20 mouse cellular contexts compared by ENCODE assay signal in the genomic region with DNA sequence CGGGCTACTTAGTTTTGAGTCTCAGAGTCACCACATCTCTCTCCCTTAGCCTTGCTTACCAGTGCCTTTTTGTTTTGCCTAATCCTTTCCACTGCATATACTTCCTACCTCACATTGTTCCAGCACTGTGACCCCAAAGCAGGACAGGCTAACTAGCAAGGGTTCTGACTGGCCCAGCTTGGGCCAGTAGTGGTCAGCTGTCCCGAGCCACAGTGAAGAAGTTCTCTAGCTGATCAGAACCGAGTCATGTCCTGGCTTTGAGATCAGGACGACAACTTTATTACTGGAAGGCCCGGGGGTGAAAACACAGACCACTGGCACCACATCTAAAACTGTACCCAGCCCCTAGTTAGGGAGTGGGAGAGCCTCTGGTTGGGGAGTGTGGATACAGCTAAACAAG. TPM values are rescaled to one million over a fixed set of nuclear protein-coding genes. Genes with fewer than 3 reads are reported as not detected.
DNase-seq lines count a peak whose midpoint lies in the region; ATAC-seq and TF ChIP-seq lines count a peak whose summit lies in the region.
"Had no signal": no experiment of that assay in that cellular context is flagged by ENCODE, and none has a peak within 500 bp of the region (broad histone marks: within the 10 kb centered on the region; RNA-seq: fewer than 3 reads in every experiment).

No protein-coding gene starts in this region.

- no peaks in the 10 kb centered on the region for H3K9me3 ChIP-seq in heart, embryonic 10.5 days
- H3K9me3 ChIP-seq in midbrain, embryonic 11.5 days (ENCODE audit: control insufficient read depth, low read length) = no peaks in the 10 kb centered on the region
- H3K9me3 ChIP-seq in midbrain, embryonic 13.5 days = no peaks in the 10 kb centered on the region
- no peaks in the 10 kb centered on the region for H3K9me3 ChIP-seq in intestine, postnatal 0 days (ENCODE audit: control insufficient read depth)
- no peaks in the 10 kb centered on the region for H3K9me3 ChIP-seq in forebrain, embryonic 10.5 days
- H3K9me3 ChIP-seq: forebrain, embryonic 15.5 days; hindbrain, embryonic 13.5 days; limb, embryonic 15.5 days; liver, embryonic 15.5 days; midbrain, embryonic 12.5 days; neural tube, embryonic 13.5 days had no signal

- H3K36me3 ChIP-seq in heart, embryonic 10.5 days = no peaks in the 10 kb centered on the region
- H3K36me3 ChIP-seq in midbrain, embryonic 11.5 days (ENCODE audit: control insufficient read depth, insufficient read depth, low read length) = no peaks in the 10 kb centered on the region
- no peaks in the 10 kb centered on the region for H3K36me3 ChIP-seq in midbrain, embryonic 13.5 days
- H3K36me3 ChIP-seq in intestine, postnatal 0 days (ENCODE audit: control insufficient read depth, insufficient read depth) = no peaks in the 10 kb centered on the region
- no peaks in the 10 kb centered on the region for H3K36me3 ChIP-seq in forebrain, embryonic 10.5 days (replicated peaks)
- H3K36me3 ChIP-seq: forebrain, embryonic 15.5 days; hindbrain, embryonic 13.5 days; limb, embryonic 15.5 days; liver, embryonic 15.5 days; midbrain, embryonic 12.5 days; neural tube, embryonic 13.5 days had no signal

- 81% methylated on average over 5 of the region's 5 CpGs for WGBS in heart, embryonic 10.5 days
- WGBS in midbrain, embryonic 11.5 days = 86% methylated on average over 5 of the region's 5 CpGs
- 86% methylated on average over 5 of the region's 5 CpGs for WGBS in midbrain, embryonic 13.5 days
- WGBS in intestine, postnatal 0 days = 89% methylated on average over 5 of the region's 5 CpGs
- WGBS in forebrain, embryonic 10.5 days = 92% methylated on average over 5 of the region's 5 CpGs

- no peak overlapping the region for H3K4me3 ChIP-seq in heart, embryonic 10.5 days
- no peak overlapping the region for H3K4me3 ChIP-seq in midbrain, embryonic 11.5 days (ENCODE audit: low read depth, low read length)
- H3K4me3 ChIP-seq in midbrain, embryonic 13.5 days (replicated peaks) = no peak overlapping the region
- H3K4me3 ChIP-seq in intestine, postnatal 0 days (ENCODE audit: low read depth, low read length) = no peak overlapping the region
- no peak overlapping the region for H3K4me3 ChIP-seq in forebrain, embryonic 10.5 days
- H3K4me3 ChIP-seq: forebrain, embryonic 15.5 days; hindbrain, embryonic 13.5 days; limb, embryonic 15.5 days; liver, embryonic 15.5 days; midbrain, embryonic 12.5 days; neural tube, embryonic 13.5 days had no signal

- intact Hi-C loops in heart, postnatal 25 days (cut with DNase I) = no loop called here

- H3K27ac ChIP-seq in heart, embryonic 10.5 days = peak overlapping the region; percentile 72
- H3K27ac ChIP-seq in midbrain, embryonic 11.5 days (ENCODE audit: low read depth, low read length) = no peak overlapping the region
- H3K27ac ChIP-seq in midbrain, embryonic 13.5 days = no peak overlapping the region
- H3K27ac ChIP-seq in intestine, postnatal 0 days (ENCODE audit: low read depth, low read length) = peak overlapping the region; percentile 41; the same call in 1 of the 2 replicates
- no peak overlapping the region for H3K27ac ChIP-seq in forebrain, embryonic 10.5 days
- H3K27ac ChIP-seq: forebrain, embryonic 15.5 days; hindbrain, embryonic 13.5 days; kidney, postnatal 0 days; liver, embryonic 15.5 days; midbrain, embryonic 12.5 days; neural tube, embryonic 13.5 days had no signal

- no peak for DNase-seq in heart, embryonic 10.5 days (ENCODE audit: low spot score)
- DNase-seq in heart, postnatal 25 days (ENCODE audit: low spot score) = no peak
- DNase-seq in midbrain, embryonic 11.5 days (ENCODE audit: low spot score, missing footprints) = peak; percentile 59
- DNase-seq in forebrain, embryonic 10.5 days (ENCODE audit: extremely low spot score, low spot score) = no peak
- DNase-seq: cerebellum, adult 8-10 months; gastrocnemius, postnatal 36 days; right cerebral cortex, adult 18-20 months; thymus, postnatal 4 days had no signal

- ATAC-seq in midbrain, embryonic 11.5 days (ENCODE audit: low FRiP score) = no peak
- ATAC-seq in midbrain, embryonic 13.5 days = no peak
- ATAC-seq in intestine, postnatal 0 days = no peak
- no peak for ATAC-seq in erythroblast, adult 5-6 weeks (replicated peaks; ENCODE audit: low FRiP score, poor library complexity, severe bottlenecking)
- ATAC-seq: forebrain, embryonic 15.5 days; inflammation-experienced regulatory T-cells, adult 6 months; lung, postnatal 0 days had no signal

- H3K27me3 ChIP-seq in heart, embryonic 10.5 days (ENCODE audit: insufficient read depth, poor library complexity, severe bottlenecking) = no peaks in the 10 kb centered on the region
- H3K27me3 ChIP-seq in midbrain, embryonic 11.5 days (ENCODE audit: control insufficient read depth, insufficient read depth, low read length) = no peaks in the 10 kb centered on the region
- H3K27me3 ChIP-seq in midbrain, embryonic 13.5 days = no peaks in the 10 kb centered on the region
- H3K27me3 ChIP-seq in intestine, postnatal 0 days (replicated peaks; ENCODE audit: control insufficient read depth, insufficient read depth, low read length) = no peaks in the 10 kb centered on the region
- 0 out of 2 replicates have a peak, but pooled peaks cover 5% of the 10 kb centered on the region for H3K27me3 ChIP-seq in forebrain, embryonic 10.5 days (ENCODE audit: poor library complexity, severe bottlenecking)
- H3K27me3 ChIP-seq: forebrain, embryonic 15.5 days; hindbrain, embryonic 13.5 days; limb, embryonic 15.5 days; midbrain, embryonic 12.5 days; neural tube, embryonic 13.5 days had no signal

- no peak overlapping the region for H3K4me2 ChIP-seq in midbrain, embryonic 11.5 days
- H3K4me2 ChIP-seq in midbrain, embryonic 13.5 days (replicated peaks) = no peak overlapping the region
- H3K4me2 ChIP-seq in intestine, postnatal 0 days (replicated peaks; ENCODE audit: low read depth) = no peak overlapping the region
- H3K4me2 ChIP-seq: forebrain, embryonic 15.5 days; hindbrain, embryonic 13.5 days; limb, embryonic 15.5 days; liver, embryonic 15.5 days; midbrain, embryonic 12.5 days; neural tube, embryonic 13.5 days had no signal

- H3K4me1 ChIP-seq in heart, embryonic 10.5 days = peaks cover 49% of the 10 kb centered on the region
- no peaks in the 10 kb centered on the region for H3K4me1 ChIP-seq in midbrain, embryonic 11.5 days (ENCODE audit: control insufficient read depth, insufficient read depth, low read length)
- peaks cover 1% of the 10 kb centered on the region for H3K4me1 ChIP-seq in midbrain, embryonic 13.5 days (replicated peaks)
- no peaks in the 10 kb centered on the region for H3K4me1 ChIP-seq in intestine, postnatal 0 days (replicated peaks; ENCODE audit: control insufficient read depth, insufficient read depth, low read length)
- peaks cover 24% of the 10 kb centered on the region for H3K4me1 ChIP-seq in forebrain, embryonic 10.5 days
- H3K4me1 ChIP-seq: liver, embryonic 15.5 days; midbrain, embryonic 12.5 days had no signal

- H3K9ac ChIP-seq in midbrain, embryonic 11.5 days (ENCODE audit: low read length) = no peak overlapping the region
- no peak overlapping the region for H3K9ac ChIP-seq in midbrain, embryonic 13.5 days (replicated peaks)
- no peak overlapping the region for H3K9ac ChIP-seq in intestine, postnatal 0 days (ENCODE audit: low read depth, low read length)
- H3K9ac ChIP-seq: forebrain, embryonic 15.5 days; hindbrain, embryonic 13.5 days; limb, embryonic 15.5 days; liver, embryonic 15.5 days; midbrain, embryonic 12.5 days; neural tube, embryonic 13.5 days had no signal

- TF ChIP-seq CTCF in intestine, postnatal 0 days (IDR thresholded peaks at IDR 0.05; ENCODE audit: low read depth) = no peak

RNA-seq across cellular contexts. Expression of a gene that starts 7.0 kb away (rescaled TPM):
- 19.5 and 24.5 TPM in 2 replicates for polyA plus RNA-seq in heart, embryonic 10.5 days (2016; fragmentation: Nextera tagmentation; extraction: Ambion mirVana)
- total RNA-seq in heart, postnatal 25 days (2021) = 100 to 1,000 TPM; 106 to 109 TPM
- 27.4 and 28.1 TPM in 2 replicates for polyA plus RNA-seq in midbrain, embryonic 11.5 days (2014; fragmentation: Nextera tagmentation; extraction: Ambion mirVana)
- polyA plus RNA-seq in midbrain, embryonic 13.5 days (2015; fragmentation: Nextera tagmentation; extraction: Ambion mirVana) = 36.3 and 37.9 TPM in 2 replicates
- polyA plus RNA-seq in intestine, postnatal 0 days (2015; fragmentation: Nextera tagmentation; extraction: Ambion mirVana) = 4.9 and 7.0 TPM in 2 replicates
- total RNA-seq in erythroblast, adult 5-6 weeks (2015; ENCODE audit: low replicate concordance) = 0.21 TPM in 1 of 2 replicates, not detected in the other
- total RNA-seq in erythroblast, adult 5-6 weeks (2017; ENCODE audit: low replicate concordance) = 0.77 and 1.1 TPM in 2 replicates
- 24.6 and 27.7 TPM in 2 replicates for polyA plus RNA-seq in forebrain, embryonic 10.5 days (2016; fragmentation: Nextera tagmentation; extraction: Ambion mirVana)

Comparison
In these comparisons a context has a peak if more than half of its experiments do, and no peak if none do; other contexts are left out.
1. H3K27ac ChIP-seq: peak in heart, embryonic 10.5 days (single experiment) and intestine, postnatal 0 days (single experiment); none in midbrain, embryonic 11.5 days (single experiment), midbrain, embryonic 13.5 days (single experiment) and forebrain, embryonic 10.5 days (single experiment).